Mouse (Mus musculus) brain, adult 2 months (tissue): ENCODE results near the gene Slco1b2.
A peak's percentile ranks its signal among the peaks of the same experiment; 100 is the strongest.
"Not testable (repeated sequence)": the region's sequence is repeated elsewhere in the genome, so short reads cannot be mapped to it uniquely, and the experiment has no call there.

Experiments
- DNase-seq: peaks from one replicate; pipeline ENCODE4 v3.0.0; 2011; ENCODE audit warnings: low read depth, low spot score

The Slco1b2 gene

GRCm38 (mm10) chr6:141629291-141629690 lies at the start of gene Slco1b2:
Gene Slco1b2 (plus strand): TSS chr6:141629518.
- DNase-seq, result no peak

DNA sequence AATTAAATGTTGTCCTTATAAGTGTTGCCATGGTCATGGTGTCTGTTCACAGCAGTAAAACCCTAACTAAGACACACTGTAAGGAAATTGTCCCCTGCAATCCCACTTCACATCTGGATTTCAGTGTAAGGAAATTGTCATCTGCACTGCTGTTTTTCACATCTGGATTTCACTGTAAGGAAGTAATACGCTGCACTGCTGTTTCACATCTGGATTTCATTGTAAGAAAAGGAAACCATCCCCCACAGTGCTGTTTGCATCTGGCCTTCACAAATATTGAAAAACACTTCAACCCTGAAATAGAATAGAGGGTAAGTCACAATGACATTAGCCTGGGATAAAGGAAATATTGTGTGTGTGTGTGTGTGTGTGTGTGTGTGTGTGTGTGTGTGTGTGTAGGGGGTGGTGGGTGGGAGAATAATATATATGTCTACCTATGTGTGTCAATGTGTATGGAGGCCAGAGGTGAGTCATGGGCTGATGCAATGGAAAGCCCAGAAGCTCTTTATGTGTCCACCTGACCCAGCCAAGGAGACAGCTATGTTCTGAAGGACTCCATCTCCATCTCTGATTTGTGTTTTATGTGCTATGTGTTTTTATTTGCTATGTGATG lies 44.4 kb upstream of the Slco1b2 start:
- DNase-seq, result no peak

- DNase-seq, result no peak
Observed at GRCm38 (mm10) chr6:141590002-141590401, 39.3 kb upstream of the Slco1b2 start.

DNA sequence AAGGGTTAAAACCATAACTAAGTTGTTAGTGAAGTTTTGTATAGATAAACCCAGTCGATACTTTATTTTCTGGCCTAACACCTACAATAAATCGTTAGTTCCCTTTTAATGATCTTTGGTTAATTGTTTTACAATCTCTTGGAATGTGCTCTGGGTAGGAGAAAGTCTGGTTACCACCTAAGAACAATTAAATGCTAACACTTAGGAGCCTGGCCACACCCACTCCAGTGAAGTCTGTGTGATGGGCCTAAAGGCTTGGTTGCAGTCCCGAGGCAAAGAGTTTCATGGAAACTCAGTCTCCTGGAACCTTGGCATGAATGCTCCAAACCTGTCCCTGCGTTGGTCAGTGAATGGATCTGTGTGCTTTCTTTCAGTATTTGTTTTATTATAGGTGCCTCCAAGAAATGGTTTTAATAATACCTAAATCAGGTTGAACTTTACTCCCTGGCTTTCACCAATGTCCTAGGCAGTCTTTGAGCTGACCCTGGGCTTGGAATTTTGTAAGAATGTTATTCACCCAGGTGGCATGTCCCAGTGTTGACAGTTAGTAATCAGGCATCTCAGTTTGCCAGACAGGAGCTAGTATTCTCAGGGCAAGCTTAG lies 38.6 kb upstream of the Slco1b2 start:
- not testable (repeated sequence) for DNase-seq

GRCm38 (mm10) chr6:141596081-141596480 lies 33.2 kb upstream of the Slco1b2 start:
- DNase-seq, result no peak

GRCm38 (mm10) chr6:141597037-141597436 lies 32.3 kb upstream of the Slco1b2 start:
- DNase-seq, result no peak

GRCm38 (mm10) chr6:141600940-141601339 lies 28.4 kb upstream of the Slco1b2 start:
- no peak for DNase-seq

GRCm38 (mm10) chr6:141610702-141611260 lies 18.5 kb upstream of the Slco1b2 start:
- DNase-seq, result peak; percentile 0

GRCm38 (mm10) chr6:141614017-141614416 lies 15.3 kb upstream of the Slco1b2 start:
- no peak for DNase-seq

GRCm38 (mm10) chr6:141615348-141615747 lies 14.0 kb upstream of the Slco1b2 start:
- DNase-seq, result no peak

GRCm38 (mm10) chr6:141632935-141633334 lies 3.6 kb downstream of the Slco1b2 start:
- no peak for DNase-seq

GRCm38 (mm10) chr6:141635250-141635649 lies 5.9 kb downstream of the Slco1b2 start:
- no peak for DNase-seq

DNA sequence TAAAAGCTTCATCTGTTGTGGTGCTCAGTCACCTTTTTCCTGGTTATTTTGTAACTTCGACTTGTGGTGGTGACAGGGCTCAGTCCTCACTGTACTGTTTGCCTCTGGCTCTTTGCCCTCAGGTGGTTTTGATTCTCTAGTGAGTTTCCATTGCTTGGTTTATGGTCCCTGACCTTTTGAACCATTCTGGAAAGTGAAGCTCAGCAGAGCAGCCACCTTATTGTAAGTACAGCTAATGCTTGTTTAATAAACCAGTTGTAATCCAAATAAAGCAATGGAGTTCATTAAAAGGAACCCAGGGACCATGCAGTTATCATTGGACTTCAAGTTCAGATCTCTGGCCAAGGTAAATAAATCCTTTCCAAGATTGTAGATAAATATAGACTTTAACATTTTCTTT lies 11.3 kb downstream of the Slco1b2 start:
- no peak for DNase-seq

GRCm38 (mm10) chr6:141687008-141687407 lies 57.7 kb downstream of the Slco1b2 start:
- DNase-seq, result peak; percentile 7

- DNase-seq, result no peak
Observed at GRCm38 (mm10) chr6:141691246-141691645, 61.9 kb downstream of the Slco1b2 start.
